Mouse (Mus musculus) embryonic fibroblast, embryonic 13.5 days (primary cell): ENCODE results near the gene Stoml3.

ENCODE experiments used
- CTCF ChIP-seq: IDR thresholded peaks from 2 replicates; pipeline ENCODE4 v1.5.1; 2011; ENCODE audit warnings: mild to moderate bottlenecking, control low read depth, low read length, moderate library complexity, borderline replicate concordance; ENCODE audit not compliant: insufficient read depth
- POLR2A ChIP-seq: IDR thresholded peaks from 2 replicates; pipeline ENCODE4 v1.6.1; 2011; ENCODE audit warnings: low read depth, mild to moderate bottlenecking, control low read depth, low read length, moderate library complexity

GRCm38 (mm10) chr3:53474179-53474578, 14.3 kb upstream of the Stoml3 start:
- TF ChIP-seq POLR2A: no peak
- no peak for TF ChIP-seq CTCF
